Comparison of ENCODE assay signal across 17 mouse cellular contexts in the genomic region with DNA sequence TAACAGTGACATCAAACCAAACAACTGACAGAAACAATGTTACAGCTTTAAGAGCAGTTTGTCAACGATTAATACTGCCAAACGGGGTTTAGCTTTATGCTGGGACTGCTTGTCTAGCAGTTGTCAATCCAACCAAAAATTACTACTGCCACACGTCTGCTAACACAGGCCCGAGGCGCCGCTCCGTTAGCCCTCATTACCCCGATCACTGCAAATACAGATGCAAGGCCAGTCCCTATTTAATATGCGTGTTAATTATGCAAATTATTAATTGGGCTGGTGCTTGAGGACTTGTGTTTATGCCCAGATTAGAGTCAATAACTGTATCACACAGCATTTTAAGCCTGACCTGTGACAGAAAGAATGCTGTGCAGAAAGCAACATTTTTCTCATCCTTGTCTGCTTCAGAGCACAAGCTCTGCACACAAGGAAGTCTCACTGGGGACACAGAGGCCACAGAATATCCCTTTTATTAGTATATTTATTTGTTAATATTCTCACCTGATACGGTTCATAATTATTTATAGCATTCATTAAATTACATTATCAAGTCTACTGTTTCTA.
A peak's percentile ranks its signal among the peaks of the same experiment; 100 is the strongest.
DNase-seq lines count a peak whose midpoint lies in the region; ATAC-seq and TF ChIP-seq lines count a peak whose summit lies in the region.
"Had no signal": no experiment of that assay in that cellular context is flagged by ENCODE, and none has a peak within 500 bp of the region (broad histone marks: within the 10 kb centered on the region; RNA-seq: fewer than 3 reads in every experiment).

No protein-coding gene starts in this region.

- H3K27me3 ChIP-seq in forebrain, embryonic 14.5 days (replicated peaks; ENCODE audit: control insufficient read depth, insufficient read depth, low read length), result no peaks in the 10 kb centered on the region
- no peaks in the 10 kb centered on the region for H3K27me3 ChIP-seq in forebrain, postnatal 0 days (ENCODE audit: insufficient read depth, low read length)
- no peaks in the 10 kb centered on the region for H3K27me3 ChIP-seq in midbrain, embryonic 12.5 days
- no peaks in the 10 kb centered on the region for H3K27me3 ChIP-seq in intestine, embryonic 15.5 days (replicated peaks)
- H3K27me3 ChIP-seq: liver, embryonic 15.5 days had no signal

- H3K4me2 ChIP-seq in forebrain, embryonic 14.5 days (ENCODE audit: low read length), result 0 out of 2 replicates have a peak overlapping the region, but pooled peaks have one; percentile 9
- H3K4me2 ChIP-seq in forebrain, postnatal 0 days (ENCODE audit: low read depth), result no peak overlapping the region
- no peak overlapping the region for H3K4me2 ChIP-seq in midbrain, embryonic 12.5 days (replicated peaks)
- no peak overlapping the region for H3K4me2 ChIP-seq in intestine, embryonic 15.5 days (replicated peaks)
- H3K4me2 ChIP-seq: liver, embryonic 15.5 days had no signal

- no peaks in the 10 kb centered on the region for H3K9me3 ChIP-seq in forebrain, embryonic 14.5 days (replicated peaks; ENCODE audit: control insufficient read depth, low read length)
- no peaks in the 10 kb centered on the region for H3K9me3 ChIP-seq in forebrain, postnatal 0 days (ENCODE audit: low read length)
- H3K9me3 ChIP-seq in midbrain, embryonic 12.5 days, result no peaks in the 10 kb centered on the region
- H3K9me3 ChIP-seq in intestine, embryonic 15.5 days, result no peaks in the 10 kb centered on the region
- H3K9me3 ChIP-seq: liver, embryonic 15.5 days had no signal

- H3K9ac ChIP-seq in forebrain, embryonic 14.5 days (ENCODE audit: low read length), result no peak overlapping the region
- no peak overlapping the region for H3K9ac ChIP-seq in forebrain, postnatal 0 days
- H3K9ac ChIP-seq in midbrain, embryonic 12.5 days (replicated peaks), result no peak overlapping the region
- no peak overlapping the region for H3K9ac ChIP-seq in intestine, embryonic 15.5 days
- H3K9ac ChIP-seq: liver, embryonic 15.5 days had no signal

- no peaks in the 10 kb centered on the region for H3K36me3 ChIP-seq in forebrain, embryonic 14.5 days (ENCODE audit: control insufficient read depth, insufficient read depth, low read length)
- no peaks in the 10 kb centered on the region for H3K36me3 ChIP-seq in forebrain, postnatal 0 days (ENCODE audit: insufficient read depth)
- H3K36me3 ChIP-seq in midbrain, embryonic 12.5 days, result no peaks in the 10 kb centered on the region
- H3K36me3 ChIP-seq in intestine, embryonic 15.5 days, result no peaks in the 10 kb centered on the region
- H3K36me3 ChIP-seq: liver, embryonic 15.5 days had no signal

- TF ChIP-seq CTCF in forebrain, postnatal 0 days (IDR thresholded peaks at IDR 0.05; ENCODE audit: low read depth), result no peak

- H3K27ac ChIP-seq in forebrain, embryonic 14.5 days (ENCODE audit: low read depth, low read length), result no peak overlapping the region
- no peak overlapping the region for H3K27ac ChIP-seq in forebrain, postnatal 0 days (ENCODE audit: low read depth, low read length)
- peak overlapping the region; percentile 42; the same call in 1 of the 2 replicates for H3K27ac ChIP-seq in midbrain, embryonic 12.5 days (replicated peaks)
- H3K27ac ChIP-seq in intestine, embryonic 15.5 days, result no peak overlapping the region
- H3K27ac ChIP-seq: liver, embryonic 15.5 days; macrophage; stomach, postnatal 0 days had no signal

- H3K4me3 ChIP-seq in forebrain, embryonic 14.5 days (ENCODE audit: low read depth, low read length), result no peak overlapping the region
- no peak overlapping the region for H3K4me3 ChIP-seq in forebrain, postnatal 0 days (ENCODE audit: low read depth, low read length)
- no peak overlapping the region for H3K4me3 ChIP-seq in midbrain, embryonic 12.5 days
- H3K4me3 ChIP-seq in intestine, embryonic 15.5 days (replicated peaks), result no peak overlapping the region
- H3K4me3 ChIP-seq: liver, embryonic 15.5 days had no signal

- DNase-seq in forebrain, embryonic 14.5 days (ENCODE audit: low spot score), result peak; percentile 69
- DNase-seq in forebrain, postnatal 0 days, result no peak
- DNase-seq in retina, postnatal 1 day, result peak; percentile 57
- no peak for DNase-seq in retina, embryonic 14.5 days (ENCODE audit: low spot score)
- no peak for DNase-seq in heart, postnatal 4 days
- DNase-seq: adrenal gland, adult 2 months; B cell, adult 2 months; cerebellum, postnatal 25 days; embryo, embryonic 11 days; kidney, adult 18-20 months; kidney, postnatal 10 days; right cerebral cortex, postnatal 4 days had no signal

- ATAC-seq in forebrain, embryonic 14.5 days, result peak; percentile 80
- no peak for ATAC-seq in forebrain, postnatal 0 days
- no peak for ATAC-seq in midbrain, embryonic 12.5 days (ENCODE audit: low FRiP score, low read depth)
- ATAC-seq in intestine, embryonic 15.5 days, result no peak

- WGBS in forebrain, embryonic 14.5 days, result 24% methylated on average over 10 of the region's 10 CpGs
- 40% methylated on average over 10 of the region's 10 CpGs for WGBS in forebrain, postnatal 0 days
- WGBS in midbrain, embryonic 12.5 days, result 76% methylated on average over 10 of the region's 10 CpGs
- WGBS in intestine, embryonic 15.5 days, result 89% methylated on average over 10 of the region's 10 CpGs

- H3K4me1 ChIP-seq in forebrain, embryonic 14.5 days (ENCODE audit: control insufficient read depth, insufficient read depth, low read length), result peaks cover 21% of the 10 kb centered on the region
- H3K4me1 ChIP-seq in forebrain, postnatal 0 days (ENCODE audit: insufficient read depth), result 0 out of 2 replicates have a peak, but pooled peaks cover 9% of the 10 kb centered on the region
- H3K4me1 ChIP-seq in midbrain, embryonic 12.5 days, result peaks cover 29% of the 10 kb centered on the region
- H3K4me1 ChIP-seq in intestine, embryonic 15.5 days (replicated peaks), result no peaks in the 10 kb centered on the region
- H3K4me1 ChIP-seq: liver, embryonic 15.5 days had no signal

Comparison
In these comparisons a context has a peak if more than half of its experiments do, and no peak if none do; other contexts are left out.
1. DNase-seq: peak in forebrain, embryonic 14.5 days (single experiment) and retina, postnatal 1 day (single experiment); none in forebrain, postnatal 0 days (single experiment), retina, embryonic 14.5 days (single experiment) and heart, postnatal 4 days (single experiment).